Comparison of ENCODE assay signal across 8 mouse cellular contexts in the genomic region with DNA sequence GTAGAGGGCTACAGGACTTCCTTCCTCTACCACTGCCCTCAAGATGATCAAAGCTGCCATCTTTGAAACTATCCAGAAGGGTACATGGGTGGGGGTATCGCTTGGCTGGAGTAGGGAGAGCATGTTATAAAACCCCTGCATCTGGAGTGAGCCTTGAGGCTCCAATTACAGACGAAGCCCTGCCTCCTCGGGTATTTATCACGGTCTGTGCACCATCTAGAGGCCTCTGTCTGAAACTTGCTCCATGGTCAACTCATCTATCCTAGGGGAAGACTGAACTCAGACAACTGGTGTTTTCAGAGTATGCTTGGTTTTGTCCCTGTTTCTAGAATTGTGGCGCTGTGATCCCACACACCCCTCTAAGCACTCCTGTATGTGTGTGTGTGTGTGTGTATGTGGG. TPM values are rescaled to one million over a fixed set of nuclear protein-coding genes. Genes with fewer than 3 reads are reported as not detected.
DNase-seq lines count a peak whose midpoint lies in the region; ATAC-seq and TF ChIP-seq lines count a peak whose summit lies in the region.

No protein-coding gene starts in this region.

- no peaks in the 10 kb centered on the region for H3K9me3 ChIP-seq in hindbrain, postnatal 0 days (ENCODE audit: low read length)

- H3K27ac ChIP-seq in testis, adult 2 months (ENCODE audit: control insufficient read depth, insufficient read depth, low read depth, low read length) = no peak overlapping the region
- no peak overlapping the region for H3K27ac ChIP-seq in hindbrain, postnatal 0 days
- H3K27ac ChIP-seq in small intestine, adult 2 months (ENCODE audit: insufficient read depth, low read depth, low read length) = no peak overlapping the region

- no peaks in the 10 kb centered on the region for H3K4me1 ChIP-seq in testis, adult 2 months (ENCODE audit: control insufficient read depth, insufficient read depth, low read length)
- no peaks in the 10 kb centered on the region for H3K4me1 ChIP-seq in hindbrain, postnatal 0 days (ENCODE audit: insufficient read depth, low read length)
- peaks cover 12% of the 10 kb centered on the region; the same call in 1 of the 2 replicates for H3K4me1 ChIP-seq in small intestine, adult 2 months (ENCODE audit: control insufficient read depth, insufficient read depth, insufficient read length, low read length)

- WGBS in hindbrain, postnatal 0 days = 48% methylated on average over 5 of the region's 5 CpGs
- WGBS in small intestine, adult 2 months = 48% methylated on average over 5 of the region's 5 CpGs

- H3K36me3 ChIP-seq in testis, adult 2 months (ENCODE audit: control insufficient read depth, insufficient read depth, low read length) = no peaks in the 10 kb centered on the region
- H3K36me3 ChIP-seq in hindbrain, postnatal 0 days (ENCODE audit: insufficient read depth, low read length) = no peaks in the 10 kb centered on the region
- H3K36me3 ChIP-seq in small intestine, adult 2 months (ENCODE audit: control insufficient read depth, insufficient read depth, low read length) = no peaks in the 10 kb centered on the region

- TF ChIP-seq POLR2A in testis, adult 2 months (IDR thresholded peaks at IDR 0.05; ENCODE audit: control insufficient read depth, low read depth, low read length) = no peak
- TF ChIP-seq POLR2A in small intestine, adult 2 months (IDR thresholded peaks at IDR 0.05; ENCODE audit: low read depth, low read length) = no peak

- DNase-seq in adrenal gland, postnatal 14 days = peak; percentile 54
- DNase-seq in adrenal gland, postnatal 25 days = no peak
- DNase-seq in testis, postnatal 14 days (ENCODE audit: low spot score) = no peak
- peak; percentile 75 for DNase-seq in hindbrain, postnatal 0 days (ENCODE audit: low spot score)
- DNase-seq in lung, adult 18-20 months = peak; percentile 44 to 46
- DNase-seq in gastrocnemius, postnatal 4 days (ENCODE audit: low spot score in 2 of 2) = no peak

- H3K4me3 ChIP-seq in testis, adult 2 months (ENCODE audit: control insufficient read depth, low read depth, low read length) = no peak overlapping the region
- H3K4me3 ChIP-seq in hindbrain, postnatal 0 days (ENCODE audit: low read length) = no peak overlapping the region
- H3K4me3 ChIP-seq in small intestine, adult 2 months (ENCODE audit: low read depth, low read length) = no peak overlapping the region

- peak; percentile 13; the same call in 1 of the 2 replicates for TF ChIP-seq CTCF in testis, adult 2 months (IDR thresholded peaks at IDR 0.05; ENCODE audit: control insufficient read depth, insufficient read depth, insufficient replicate concordance, low read depth, low read length)
- TF ChIP-seq CTCF in hindbrain, postnatal 0 days (IDR thresholded peaks at IDR 0.05; ENCODE audit: low read depth) = peak; percentile 73
- peak; percentile 30; the same call in 1 of the 2 replicates for TF ChIP-seq CTCF in small intestine, adult 2 months (IDR thresholded peaks at IDR 0.05; ENCODE audit: extremely low read depth, insufficient read length, insufficient replicate concordance, low read depth, low read length)

- peak; percentile 80 for ATAC-seq in hindbrain, postnatal 0 days

- H3K4me2 ChIP-seq in hindbrain, postnatal 0 days (ENCODE audit: low read depth, low read length) = no peak overlapping the region

- no peaks in the 10 kb centered on the region for H3K27me3 ChIP-seq in testis, adult 2 months (ENCODE audit: control insufficient read depth, insufficient read depth, low read length)
- no peaks in the 10 kb centered on the region for H3K27me3 ChIP-seq in hindbrain, postnatal 0 days (ENCODE audit: insufficient read depth, low read length)
- no peaks in the 10 kb centered on the region for H3K27me3 ChIP-seq in small intestine, adult 2 months (ENCODE audit: control insufficient read depth, insufficient read depth, low read length)

- no peak overlapping the region for H3K9ac ChIP-seq in hindbrain, postnatal 0 days (replicated peaks; ENCODE audit: low read length)

RNA-seq across cellular contexts. Expression of gene Dapl1, which starts 59.7 kb away (rescaled TPM):
- total RNA-seq in adrenal gland, postnatal 14 days (2021) = 8.9 TPM in 1 of 2 replicates, not detected in the other
- 0.61 TPM in 1 of 2 replicates, not detected in the other for total RNA-seq in adrenal gland, postnatal 25 days (2021)
- 3.5 and 4.8 TPM in 2 replicates for polyA plus RNA-seq in testis, adult 2 months (2012; rRNA removed)
- 6.8 TPM in 1 of 2 replicates, not detected in the other for total RNA-seq in hindbrain, postnatal 0 days (2014; rRNA removed)
- polyA plus RNA-seq in hindbrain, postnatal 0 days (2015; fragmentation: Nextera tagmentation; extraction: Ambion mirVana) = 5.6 and 5.9 TPM in 2 replicates
- not detected in 2 replicates for polyA plus RNA-seq in small intestine, adult 2 months (2012; rRNA removed)
- not detected for total RNA-seq in gastrocnemius, postnatal 4 days (2021)

Comparison
In these comparisons a context has a peak if more than half of its experiments do, and no peak if none do; other contexts are left out.
1. DNase-seq: peak in adrenal gland, postnatal 14 days (single experiment), hindbrain, postnatal 0 days (single experiment) and lung, adult 18-20 months (2 of 2); none in adrenal gland, postnatal 25 days (single experiment), testis, postnatal 14 days (single experiment) and gastrocnemius, postnatal 4 days (0 of 2).
2. CTCF ChIP-seq: peak in every context shown above with its lines; median percentile 73 in hindbrain, postnatal 0 days; 30 in small intestine, adult 2 months; 13 in testis, adult 2 months.